Mouse (Mus musculus) cortical plate, adult 2 months (tissue): ENCODE results near the gene Plekhm3.

Experiments used
- CTCF ChIP-seq: fragments of 200-500 bp; IDR thresholded peaks from 2 replicates; pipeline ENCODE4 v1.5.1; 2011; ENCODE audit warnings: mild to moderate bottlenecking, control low read depth, low read length; ENCODE audit not compliant: insufficient read depth; ENCODE audit errors: extremely low read depth
- POLR2A ChIP-seq: fragments of 200-500 bp; IDR thresholded peaks from 2 replicates; pipeline ENCODE4 v1.6.1; 2011; ENCODE audit warnings: mild to moderate bottlenecking, low read length, control low read depth; ENCODE audit not compliant: insufficient read depth; ENCODE audit errors: extremely low read depth

DNA sequence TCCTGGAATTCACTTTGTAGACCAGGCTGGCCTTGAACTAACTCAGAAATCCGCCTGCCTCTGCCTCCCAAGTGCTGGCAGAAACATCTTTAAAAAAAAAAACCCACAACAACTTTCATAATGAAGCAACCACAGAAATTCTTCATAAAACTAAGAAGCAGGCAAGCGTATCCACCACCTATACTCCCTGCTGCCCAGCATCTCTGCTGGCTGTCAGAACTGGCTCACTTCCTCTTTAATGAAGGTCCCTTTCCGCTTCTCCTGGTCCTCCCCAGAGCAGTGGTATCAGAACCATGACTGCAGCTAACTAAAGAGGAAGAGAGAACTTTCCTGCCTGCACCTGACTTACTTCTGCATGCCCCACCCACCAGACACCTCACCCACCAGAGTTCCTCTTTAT is 31.0 kb downstream of the Plekhm3 start:
- TF ChIP-seq CTCF (no peak), POLR2A (no peak)
